Mouse (Mus musculus): Measurements from ENCODE around the gene Mtrf1l. TPM values are rescaled to one million over a fixed set of nuclear protein-coding genes. Genes with fewer than 3 reads are reported as not detected.

Gene Mtrf1l
- polyA plus RNA-seq, 1 experiment from 2014 or later, result 10.3 TPM

GRCm38 (mm10) chr10:5826336-5827025, 2.8 kb upstream of the Mtrf1l start:
- H3K4me2 ChIP-seq, result no peak overlapping the region
- no peaks in the 10 kb centered on the region for H3K9me3 ChIP-seq
- ATAC-seq (ENCODE audit: extremely low read depth, insufficient number of reproducible peaks, low FRiP score, low TSS enrichment), result no peak
- peaks cover 9% of the 10 kb centered on the region; the same call in 1 of the 2 replicates for H3K36me3 ChIP-seq
- H3K27me3 ChIP-seq (replicated peaks), result no peaks in the 10 kb centered on the region
- WGBS, result 66% methylated on average over 6 of the region's 6 CpGs
- H3K9ac ChIP-seq, result no peak overlapping the region
- H3K27ac ChIP-seq (replicated peaks), result no peak overlapping the region
- H3K4me3 ChIP-seq, result no peak overlapping the region
- H3K4me1 ChIP-seq, result peaks cover 14% of the 10 kb centered on the region

- Histone ChIP-seq H3K27me3 (replicated peaks) (no peaks in the 10 kb centered on the region), H3K4me1 (peaks cover 18% of the 10 kb centered on the region), H3K27ac (replicated peaks) (peak overlapping the region; percentile 90), H3K9ac (peak overlapping the region; percentile 77), H3K4me3 (peak overlapping the region; percentile 92), H3K9me3 (no peaks in the 10 kb centered on the region), H3K36me3 (peaks cover 18% of the 10 kb centered on the region), H3K4me2 (peak overlapping the region; percentile 87)
- ATAC-seq (ENCODE audit: extremely low read depth, insufficient number of reproducible peaks, low FRiP score, low TSS enrichment), result no peak
- 2% methylated on average over 3 of the region's 3 CpGs for WGBS
These were observed 1.1 kb upstream of the Mtrf1l start for GRCm38 (mm10) chr10:5824779-5825178.

- Histone ChIP-seq H3K9me3 (no peaks in the 10 kb centered on the region), H3K27me3 (replicated peaks) (no peaks in the 10 kb centered on the region), H3K36me3 (peaks cover 33% of the 10 kb centered on the region), H3K4me2 (peak overlapping the region; percentile 87), H3K4me3 (peak overlapping the region; percentile 92), H3K9ac (peak overlapping the region; percentile 96), H3K27ac (replicated peaks) (peak overlapping the region; percentile 90), H3K4me1 (peaks cover 18% of the 10 kb centered on the region)
- under 1% methylated on average over 37 of the region's 37 CpGs for WGBS
- peak; percentile 1; the same call in 1 of the 2 replicates for ATAC-seq (ENCODE audit: extremely low read depth, insufficient number of reproducible peaks, low FRiP score, low TSS enrichment)
These were observed 395 bp downstream of the Mtrf1l start for GRCm38 (mm10) chr10:5823291-5823739.

GRCm38 (mm10) chr10:5818772-5819171, 4.9 kb downstream of the Mtrf1l start:
- ATAC-seq (ENCODE audit: extremely low read depth, insufficient number of reproducible peaks, low FRiP score, low TSS enrichment), result no peak
- Histone ChIP-seq H3K27ac (replicated peaks) (no peak overlapping the region), H3K4me3 (no peak overlapping the region), H3K9me3 (no peaks in the 10 kb centered on the region), H3K27me3 (replicated peaks) (no peaks in the 10 kb centered on the region), H3K9ac (no peak overlapping the region), H3K36me3 (peaks cover 77% of the 10 kb centered on the region), H3K4me1 (peaks cover 18% of the 10 kb centered on the region), H3K4me2 (no peak overlapping the region)
- WGBS, result 79% methylated on average over 3 of the region's 3 CpGs

GRCm38 (mm10) chr10:5815968-5816367, 7.7 kb downstream of the Mtrf1l start:
- ATAC-seq (ENCODE audit: extremely low read depth, insufficient number of reproducible peaks, low FRiP score, low TSS enrichment), result no peak
- Histone ChIP-seq H3K36me3 (peaks cover 91% of the 10 kb centered on the region), H3K9me3 (no peaks in the 10 kb centered on the region), H3K4me2 (no peak overlapping the region), H3K9ac (no peak overlapping the region), H3K27me3 (replicated peaks) (no peaks in the 10 kb centered on the region), H3K4me3 (no peak overlapping the region), H3K4me1 (peaks cover 1% of the 10 kb centered on the region; the same call in 1 of the 2 replicates), H3K27ac (replicated peaks) (no peak overlapping the region)
- 96% methylated on average over 2 of the region's 2 CpGs for WGBS

GRCm38 (mm10) chr10:5813724-5814123, 10.0 kb downstream of the Mtrf1l start:
- Histone ChIP-seq H3K27me3 (replicated peaks) (no peaks in the 10 kb centered on the region), H3K36me3 (peaks cover 77% of the 10 kb centered on the region), H3K4me3 (no peak overlapping the region), H3K4me1 (no peaks in the 10 kb centered on the region), H3K9ac (no peak overlapping the region), H3K27ac (replicated peaks) (no peak overlapping the region), H3K9me3 (no peaks in the 10 kb centered on the region), H3K4me2 (no peak overlapping the region)
- no peak for ATAC-seq (ENCODE audit: extremely low read depth, insufficient number of reproducible peaks, low FRiP score, low TSS enrichment)
- WGBS, result 89% methylated on average over 11 of the region's 11 CpGs

- Histone ChIP-seq H3K27ac (replicated peaks) (0 out of 2 replicates have a peak overlapping the region, but pooled peaks have one; percentile 24), H3K27me3 (replicated peaks) (no peaks in the 10 kb centered on the region), H3K9ac (no peak overlapping the region), H3K36me3 (peaks cover 22% of the 10 kb centered on the region), H3K9me3 (no peaks in the 10 kb centered on the region), H3K4me2 (no peak overlapping the region), H3K4me1 (peaks cover 31% of the 10 kb centered on the region), H3K4me3 (no peak overlapping the region)
- 67% methylated on average over 2 of the region's 2 CpGs for WGBS
- ATAC-seq (ENCODE audit: extremely low read depth, insufficient number of reproducible peaks, low FRiP score, low TSS enrichment), result no peak
These were observed 16.0 kb downstream of the Mtrf1l start for GRCm38 (mm10) chr10:5807683-5808082.

- Histone ChIP-seq H3K4me2 (no peak overlapping the region), H3K9ac (no peak overlapping the region), H3K4me1 (peaks cover 38% of the 10 kb centered on the region), H3K36me3 (peaks cover 22% of the 10 kb centered on the region), H3K4me3 (no peak overlapping the region), H3K9me3 (no peaks in the 10 kb centered on the region), H3K27me3 (replicated peaks) (no peaks in the 10 kb centered on the region), H3K27ac (replicated peaks) (0 out of 2 replicates have a peak overlapping the region, but pooled peaks have one; percentile 94)
- WGBS, result 77% methylated on average over 3 of the region's 4 CpGs
- no peak for ATAC-seq (ENCODE audit: extremely low read depth, insufficient number of reproducible peaks, low FRiP score, low TSS enrichment)
These were observed 16.7 kb downstream of the Mtrf1l start for GRCm38 (mm10) chr10:5806996-5807395.

- WGBS, result 11% methylated on average over 8 of the region's 8 CpGs
These were observed 17.3 kb downstream of the Mtrf1l start for GRCm38 (mm10) chr10:5806416-5806815.

GRCm38 (mm10) chr10:5805731-5806307, 17.9 kb downstream of the Mtrf1l start:
- Histone ChIP-seq H3K9ac (peak overlapping the region; percentile 83), H3K4me3 (peak overlapping the region; percentile 86), H3K4me2 (peak overlapping the region; percentile 94), H3K36me3 (peaks cover 27% of the 10 kb centered on the region), H3K9me3 (no peaks in the 10 kb centered on the region), H3K4me1 (peaks cover 48% of the 10 kb centered on the region), H3K27me3 (replicated peaks) (no peaks in the 10 kb centered on the region), H3K27ac (replicated peaks) (peak overlapping the region; percentile 94)
- ATAC-seq (ENCODE audit: extremely low read depth, insufficient number of reproducible peaks, low FRiP score, low TSS enrichment), result peak; percentile 92
- under 1% methylated on average over 43 of the region's 43 CpGs for WGBS

More at GRCm38 (mm10) chr10:5806416-5806815, 17.3 kb downstream of the Mtrf1l start:
- peak overlapping the region; percentile 94 for H3K4me2 ChIP-seq
- H3K27me3 ChIP-seq (replicated peaks), result no peaks in the 10 kb centered on the region
- peak overlapping the region; percentile 94 for H3K27ac ChIP-seq (replicated peaks)
- peaks cover 22% of the 10 kb centered on the region for H3K36me3 ChIP-seq
- no peak for ATAC-seq (ENCODE audit: extremely low read depth, insufficient number of reproducible peaks, low FRiP score, low TSS enrichment)
- peak overlapping the region; percentile 79 for H3K9ac ChIP-seq
- peaks cover 44% of the 10 kb centered on the region for H3K4me1 ChIP-seq
- H3K4me3 ChIP-seq, result peak overlapping the region; percentile 86
- no peaks in the 10 kb centered on the region for H3K9me3 ChIP-seq

- Histone ChIP-seq H3K4me3 (peak within 1 kb of the TSS; percentile 86), H3K9me3 (no peaks in the 10 kb centered on the region), H3K36me3 (peaks cover 27% of the 10 kb centered on the region), H3K4me1 (peaks cover 48% of the 10 kb centered on the region), H3K27ac (replicated peaks) (peak within 1 kb of the TSS; percentile 94), H3K27me3 (replicated peaks) (no peaks in the 10 kb centered on the region), H3K4me2 (peak within 1 kb of the TSS; percentile 94), H3K9ac (peak within 1 kb of the TSS; percentile 90)
- WGBS, result under 1% methylated on average over 42 of the region's 42 CpGs
- ATAC-seq (ENCODE audit: extremely low read depth, insufficient number of reproducible peaks, low FRiP score, low TSS enrichment), result peak; percentile 97
These were observed 18.4 kb downstream of the Mtrf1l start, which contains the start of gene Fbxo5 for GRCm38 (mm10) chr10:5805243-5805730. TSS of gene Fbxo5 (minus strand) at chr10:5805600.
